Mouse (Mus musculus) midbrain, embryonic 11.5 days (tissue): ENCODE results near the gene Impdh1. TPM values are rescaled to one million over a fixed set of nuclear protein-coding genes. Genes with fewer than 3 reads are reported as not detected.

Experiments
- ATAC-seq: fragments of 200-750 bp; cut with Nextera tagmentation; 2 replicates; pipeline ENCODE4 v1.8.0; 2017; ENCODE audit warnings: moderate TSS enrichment, moderate library complexity; ENCODE audit not compliant: low FRiP score
- DNase-seq: peaks from one replicate; pipeline ENCODE4 v3.0.0; 2015; ENCODE audit warnings: low spot score; ENCODE audit errors: missing footprints
- H3K27ac ChIP-seq: fragments of 300-500 bp; sonication (generic); 2 replicates; pipeline ENCODE4 v1.5.1; 2014; ENCODE audit warnings: low read depth, low read length
- H3K27me3 ChIP-seq: fragments of 300-500 bp; sonication (generic); 2 replicates; pipeline ENCODE4 v1.6.1; 2014; ENCODE audit warnings: mild to moderate bottlenecking, low read length, moderate library complexity, mixed read lengths; ENCODE audit not compliant: control insufficient read depth, insufficient read depth
- H3K36me3 ChIP-seq: fragments of 300-500 bp; sonication (generic); 2 replicates; pipeline ENCODE4 v1.6.1; 2014; ENCODE audit warnings: mild to moderate bottlenecking, low read length, moderate library complexity, mixed read lengths; ENCODE audit not compliant: control insufficient read depth, insufficient read depth
- H3K4me1 ChIP-seq: fragments of 300-500 bp; sonication (generic); 2 replicates; pipeline ENCODE4 v1.6.1; 2014; ENCODE audit warnings: low read length; ENCODE audit not compliant: control insufficient read depth, insufficient read depth
- H3K4me2 ChIP-seq: fragments of 300-500 bp; sonication (generic); 2 replicates; pipeline ENCODE4 v1.6.1; 2014; ENCODE audit warnings: mild to moderate bottlenecking, moderate library complexity
- H3K4me3 ChIP-seq: fragments of 300-500 bp; sonication (generic); 2 replicates; pipeline ENCODE4 v1.5.1; 2014; ENCODE audit warnings: low read depth, low read length
- H3K9ac ChIP-seq: fragments of 300-500 bp; sonication (generic); 2 replicates; pipeline ENCODE4 v1.6.1; 2014; ENCODE audit warnings: low read length
- H3K9me3 ChIP-seq: fragments of 300-500 bp; sonication (generic); 2 replicates; pipeline ENCODE4 v1.6.1; 2016; ENCODE audit warnings: low read length; ENCODE audit not compliant: control insufficient read depth
- WGBS: fragments of 180-500 bp; shearing (Covaris S2); extraction: QIAGEN DNeasy Blood & Tissue Kit; methylation state at CpG from one replicate; pipeline ENCODE4 v1.1.7; 2014; 5-methylcytosine and 5-hydroxymethylcytosine counted together
- polyA plus RNA-seq: library from polyadenylated mRNA; unstranded; fragments of >200 nt; fragmentation: Nextera tagmentation; extraction: Ambion mirVana; gene quantifications from 2 replicates; pipeline ENCODE4 v1.2.1, GENCODE M21; 2014

Impdh1 gene
- polyA plus RNA-seq, result 36.9 and 42.0 TPM in 2 replicates

DNA sequence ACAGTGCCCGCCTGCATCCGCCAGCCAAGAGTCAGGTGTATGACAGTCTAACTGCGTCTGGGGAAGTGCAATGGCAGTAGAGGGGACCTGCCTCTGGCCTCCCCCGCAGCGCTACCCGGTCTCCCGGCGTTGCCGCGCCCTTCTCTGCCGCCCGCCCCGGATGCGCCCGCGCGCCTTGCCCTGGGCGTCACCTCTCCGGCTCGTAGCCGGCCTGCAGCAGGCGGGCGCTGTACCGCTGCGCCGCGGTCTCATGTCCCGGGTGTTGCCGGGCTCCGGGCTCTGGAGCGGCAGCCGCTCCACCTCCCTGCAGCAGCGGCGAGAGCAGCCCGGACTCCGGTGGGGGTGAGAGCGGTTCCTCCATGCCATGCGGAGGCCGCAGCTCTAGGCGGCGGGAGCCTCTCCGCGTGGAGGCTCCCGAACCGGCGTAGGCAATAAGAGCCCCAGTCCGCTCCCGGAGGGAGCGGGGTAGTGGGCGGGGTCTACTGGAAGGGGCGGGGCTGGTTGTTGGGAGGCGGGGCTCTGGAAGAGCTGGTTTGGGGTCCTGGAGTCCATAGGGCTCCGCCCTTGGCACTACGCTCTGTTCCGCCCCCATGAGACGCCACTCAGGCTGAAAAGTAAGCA, at the start of gene Impdh1:
Gene Impdh1 (minus strand): TSS at position 484 of the 621 bp plus-strand sequence.
- H3K4me2 ChIP-seq, result peak within 1 kb of the TSS; percentile 98
- peaks cover 31% of the 10 kb centered on the region for H3K4me1 ChIP-seq
- no peak within 1 kb of the TSS for H3K27ac ChIP-seq
- peak within 1 kb of the TSS; percentile 74 for H3K9ac ChIP-seq
- no peaks in the 10 kb centered on the region for H3K36me3 ChIP-seq
- no peaks in the 10 kb centered on the region for H3K9me3 ChIP-seq
- ATAC-seq (peak; percentile 75), DNase-seq (peak; percentile 99)
- under 1% methylated on average over 56 of the region's 56 CpGs for WGBS
- peak within 1 kb of the TSS; percentile 62 for H3K4me3 ChIP-seq
- peaks cover 10% of the 10 kb centered on the region for H3K27me3 ChIP-seq

DNA sequence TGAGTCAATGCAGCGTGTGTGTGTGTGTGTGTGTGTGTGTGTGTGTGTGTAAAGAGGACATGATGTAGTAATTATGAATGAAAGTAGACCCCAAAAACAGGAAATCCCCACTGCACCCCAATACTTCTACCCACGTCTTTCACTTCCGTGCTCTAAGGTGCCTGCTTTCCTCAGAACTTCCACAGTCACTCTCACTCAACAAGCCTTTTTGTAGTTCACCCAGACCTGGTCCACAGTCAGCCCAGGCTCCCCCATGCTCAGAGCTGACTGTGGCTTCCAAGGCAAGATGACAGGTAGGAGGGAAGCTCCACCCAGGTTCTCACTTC, 48.3 kb upstream of the Impdh1 start:
- WGBS, result 82% methylated on average over 3 of the region's 3 CpGs
- peaks cover 3% of the 10 kb centered on the region; the same call in 1 of the 2 replicates for H3K4me1 ChIP-seq
- H3K27ac ChIP-seq, result no peak overlapping the region
- no peaks in the 10 kb centered on the region for H3K36me3 ChIP-seq
- H3K9me3 ChIP-seq, result no peaks in the 10 kb centered on the region
- H3K4me3 ChIP-seq, result no peak overlapping the region
- no peak for DNase-seq
- no peak overlapping the region for H3K9ac ChIP-seq
- no peak for ATAC-seq
- no peaks in the 10 kb centered on the region for H3K27me3 ChIP-seq
- H3K4me2 ChIP-seq, result no peak overlapping the region

DNA sequence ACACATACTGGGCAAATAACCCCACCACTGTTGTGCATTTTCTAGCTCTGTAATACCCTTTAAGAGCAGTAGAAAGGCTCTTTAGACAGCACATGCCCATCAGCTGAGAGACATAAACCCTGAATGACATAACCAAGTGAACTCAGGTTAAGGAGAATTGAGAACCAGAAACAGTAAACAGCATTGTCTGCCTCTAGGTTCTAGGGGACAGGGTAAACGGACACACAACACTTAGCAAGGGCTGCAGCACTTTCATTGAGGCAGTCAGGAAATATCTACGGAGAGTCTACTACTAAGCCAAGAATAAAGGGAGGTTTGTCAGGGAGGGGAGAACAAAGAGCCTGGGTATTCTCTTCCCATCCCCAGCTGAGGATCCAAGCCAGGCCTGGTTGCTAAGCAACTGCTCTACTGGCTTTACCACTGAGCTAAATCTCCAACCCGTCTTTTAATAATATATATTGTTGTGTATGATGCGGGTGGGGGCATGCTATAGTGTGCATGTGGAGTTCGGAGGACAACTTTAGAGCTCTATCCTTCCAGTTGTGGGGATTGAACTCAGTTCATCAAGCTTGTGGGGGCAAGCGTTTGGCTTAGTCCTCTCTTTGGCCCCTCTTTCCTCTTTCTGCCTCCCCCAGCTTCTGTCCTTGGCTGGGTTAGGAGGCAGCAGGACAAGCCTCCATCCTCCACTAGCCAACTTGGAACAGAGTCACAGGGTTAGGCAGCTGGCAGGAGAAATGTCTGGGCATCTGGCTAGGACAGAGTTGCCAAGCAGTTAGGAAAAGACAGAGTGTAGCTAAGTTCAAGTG, 47.7 kb upstream of the Impdh1 start:
- DNase-seq, result peak; percentile 89
- no peak overlapping the region for H3K9ac ChIP-seq
- ATAC-seq, result peak; percentile 61; the same call in 1 of the 2 replicates
- H3K27ac ChIP-seq, result no peak overlapping the region
- no peaks in the 10 kb centered on the region for H3K36me3 ChIP-seq
- no peaks in the 10 kb centered on the region for H3K9me3 ChIP-seq
- H3K27me3 ChIP-seq, result no peaks in the 10 kb centered on the region
- WGBS, result 40% methylated on average over 6 of the region's 6 CpGs
- H3K4me3 ChIP-seq, result no peak overlapping the region
- no peak overlapping the region for H3K4me2 ChIP-seq
- H3K4me1 ChIP-seq, result peaks cover 3% of the 10 kb centered on the region; the same call in 1 of the 2 replicates

DNA sequence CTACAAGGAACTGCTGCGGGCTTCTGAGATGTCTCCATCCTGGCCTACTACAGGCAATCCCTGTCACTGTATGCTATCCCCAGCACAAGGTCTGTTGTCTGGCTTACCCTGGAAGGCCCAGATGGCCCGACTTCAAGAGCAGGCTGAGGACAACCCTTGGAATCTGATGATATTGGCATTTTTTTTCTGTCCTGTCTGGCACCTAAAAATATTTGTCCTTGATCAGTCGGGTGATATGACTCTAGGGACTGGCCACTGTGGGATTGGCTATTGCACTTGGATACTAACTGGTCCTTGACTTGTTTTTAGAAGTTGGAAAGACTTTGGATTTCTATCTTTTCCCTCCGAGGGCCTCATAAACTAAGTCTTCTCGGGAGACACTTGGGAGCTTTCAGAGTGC, 45.7 kb upstream of the Impdh1 start:
- no peak for ATAC-seq
- Histone ChIP-seq H3K27ac (no peak overlapping the region), H3K4me1 (peaks cover 3% of the 10 kb centered on the region; the same call in 1 of the 2 replicates), H3K36me3 (no peaks in the 10 kb centered on the region), H3K4me2 (no peak overlapping the region), H3K9ac (no peak overlapping the region), H3K27me3 (no peaks in the 10 kb centered on the region), H3K4me3 (no peak overlapping the region), H3K9me3 (no peaks in the 10 kb centered on the region)
- no peak for DNase-seq
- 87% methylated on average over 5 of the region's 5 CpGs for WGBS

DNA sequence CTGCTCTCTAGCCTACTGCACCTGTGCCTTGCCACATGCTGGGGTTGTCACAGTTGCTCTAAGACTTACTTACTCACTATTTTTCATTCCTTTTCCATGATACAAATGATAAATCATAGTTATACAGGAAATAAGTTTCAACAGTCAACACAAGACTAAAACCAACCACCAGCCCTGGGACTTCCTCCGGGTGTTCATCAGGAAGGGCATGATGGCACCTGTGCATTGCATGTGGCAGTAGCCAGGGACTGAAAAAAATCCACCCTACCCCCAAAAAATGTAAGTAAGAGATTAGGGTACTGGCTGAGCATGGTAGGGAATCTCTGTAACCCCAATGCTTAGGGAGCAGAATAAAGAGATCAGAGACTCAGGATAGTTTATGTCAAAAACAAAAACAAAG, 43.3 kb upstream of the Impdh1 start:
- Histone ChIP-seq H3K4me3 (no peak overlapping the region), H3K9ac (no peak overlapping the region), H3K36me3 (no peaks in the 10 kb centered on the region), H3K27me3 (no peaks in the 10 kb centered on the region), H3K27ac (no peak overlapping the region), H3K9me3 (no peaks in the 10 kb centered on the region), H3K4me1 (peaks cover 3% of the 10 kb centered on the region; the same call in 1 of the 2 replicates), H3K4me2 (no peak overlapping the region)
- 90% methylated on average over 1 of the region's 1 CpGs for WGBS
- ATAC-seq (no peak), DNase-seq (no peak)

DNA sequence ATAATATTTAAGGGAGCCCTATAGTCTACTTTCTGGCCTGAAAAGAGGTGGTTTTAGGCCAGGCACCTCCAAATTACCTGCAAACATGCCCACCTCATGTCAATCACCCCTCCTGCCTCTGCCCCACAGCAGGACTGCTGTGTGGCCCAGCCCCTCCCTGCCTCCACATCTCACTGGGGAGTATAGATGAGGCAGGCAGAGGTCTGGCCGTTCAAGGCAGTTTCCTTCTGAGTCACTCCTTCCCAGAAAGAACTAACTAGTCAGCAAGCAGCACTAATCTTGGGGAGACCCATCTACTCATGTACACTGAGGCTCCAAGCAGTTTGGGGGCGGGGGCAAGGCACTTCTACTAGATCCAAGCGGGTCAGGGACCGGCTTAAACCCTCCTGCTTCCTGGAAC, 30.9 kb upstream of the Impdh1 start:
- H3K4me1 ChIP-seq, result no peaks in the 10 kb centered on the region
- DNase-seq, result no peak
- no peaks in the 10 kb centered on the region for H3K9me3 ChIP-seq
- no peak overlapping the region for H3K27ac ChIP-seq
- no peaks in the 10 kb centered on the region for H3K27me3 ChIP-seq
- 48% methylated on average over 4 of the region's 4 CpGs for WGBS
- no peak for ATAC-seq
- H3K4me2 ChIP-seq, result no peak overlapping the region
- no peaks in the 10 kb centered on the region for H3K36me3 ChIP-seq
- H3K9ac ChIP-seq, result no peak overlapping the region
- H3K4me3 ChIP-seq, result no peak overlapping the region

DNA sequence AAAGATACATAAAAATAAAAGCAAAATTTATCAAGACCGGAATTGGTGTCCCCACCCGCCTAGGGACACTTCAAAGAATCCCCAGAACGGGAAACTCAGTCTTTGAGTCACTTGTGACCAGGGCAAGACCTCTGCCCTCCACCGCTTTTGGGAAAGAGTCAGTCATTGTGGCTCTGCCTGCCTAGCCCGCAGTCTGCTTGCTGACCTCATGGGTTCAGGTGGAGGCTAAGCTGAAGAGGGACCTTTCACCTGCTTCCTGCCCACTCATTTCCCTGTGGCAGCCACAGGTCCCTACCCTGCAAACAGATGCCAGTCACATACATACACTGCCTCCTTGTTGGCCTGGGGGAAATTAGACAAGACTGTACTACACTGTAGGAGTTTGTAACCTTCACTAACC, 30.4 kb upstream of the Impdh1 start:
- no peak for DNase-seq
- no peaks in the 10 kb centered on the region for H3K4me1 ChIP-seq
- no peaks in the 10 kb centered on the region for H3K9me3 ChIP-seq
- H3K9ac ChIP-seq, result no peak overlapping the region
- no peak overlapping the region for H3K4me2 ChIP-seq
- H3K27ac ChIP-seq, result no peak overlapping the region
- 57% methylated on average over 5 of the region's 5 CpGs for WGBS
- no peak for ATAC-seq
- no peaks in the 10 kb centered on the region for H3K27me3 ChIP-seq
- no peak overlapping the region for H3K4me3 ChIP-seq
- no peaks in the 10 kb centered on the region for H3K36me3 ChIP-seq

DNA sequence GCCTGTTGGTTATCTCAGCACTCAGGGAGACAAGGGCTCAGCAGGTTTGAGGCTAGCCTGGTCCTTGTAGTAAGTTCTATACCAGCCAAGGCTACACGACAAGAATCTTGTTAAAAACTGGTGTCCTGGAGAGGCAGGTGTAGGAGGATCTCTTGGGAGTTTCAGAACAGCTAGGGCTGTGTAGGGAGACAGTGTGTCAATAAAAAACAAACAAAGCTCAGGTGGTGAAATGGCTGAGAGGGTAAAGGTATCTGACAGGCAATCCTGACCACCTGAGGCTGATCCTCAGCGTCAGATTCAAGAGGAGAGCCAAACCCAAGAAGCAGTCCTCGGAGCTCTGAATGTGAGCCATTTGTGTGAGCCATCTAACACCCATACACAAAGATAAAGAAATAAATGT, 30.0 kb upstream of the Impdh1 start:
- Histone ChIP-seq H3K4me3 (no peak overlapping the region), H3K9me3 (no peaks in the 10 kb centered on the region), H3K27me3 (no peaks in the 10 kb centered on the region), H3K4me2 (no peak overlapping the region), H3K4me1 (no peaks in the 10 kb centered on the region), H3K36me3 (no peaks in the 10 kb centered on the region), H3K9ac (no peak overlapping the region), H3K27ac (no peak overlapping the region)
- WGBS, result 79% methylated on average over 3 of the region's 3 CpGs
- DNase-seq, result no peak
- no peak for ATAC-seq

DNA sequence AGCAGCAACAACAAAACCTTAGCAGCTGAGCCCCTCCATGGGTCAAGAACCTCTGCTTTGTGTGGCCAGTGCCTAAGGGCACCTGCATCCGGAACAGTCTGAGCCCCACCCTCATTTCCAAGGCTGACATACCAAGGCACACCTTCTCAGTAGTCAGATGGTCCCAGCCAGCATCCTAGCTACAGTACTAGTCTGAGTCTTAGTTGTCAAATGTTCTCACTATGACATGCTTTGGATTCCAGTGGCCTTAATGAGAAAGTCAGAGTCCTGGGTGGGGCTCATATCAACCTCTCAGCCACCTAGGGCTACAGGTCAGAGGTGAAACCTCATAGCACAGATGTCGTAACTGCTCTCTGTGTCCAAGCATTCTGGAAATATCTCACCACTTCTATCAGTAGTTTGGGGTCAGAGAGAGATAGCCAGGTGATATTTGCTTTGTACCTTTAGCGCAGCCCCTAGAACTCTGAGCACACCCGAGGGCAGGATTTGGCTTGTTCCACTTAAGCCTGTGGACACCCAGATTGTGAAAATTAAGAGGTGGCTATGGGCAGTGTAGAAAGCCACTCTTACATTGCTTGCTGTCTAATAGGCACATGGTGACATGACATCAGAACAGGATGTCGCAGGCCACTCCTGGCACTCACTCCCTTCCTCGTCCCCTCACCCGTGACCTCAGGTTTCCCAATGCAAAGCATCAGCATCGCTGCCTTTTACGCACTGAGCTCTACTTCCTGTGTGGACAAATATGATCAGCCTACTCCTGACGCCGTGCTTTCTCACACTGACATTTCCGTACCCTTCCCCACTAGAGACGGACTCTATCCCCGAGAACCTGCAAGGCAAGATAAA, 29.3 kb upstream of the Impdh1 start:
- Histone ChIP-seq H3K4me3 (no peak overlapping the region), H3K9me3 (no peaks in the 10 kb centered on the region), H3K9ac (no peak overlapping the region), H3K4me1 (no peaks in the 10 kb centered on the region), H3K4me2 (no peak overlapping the region), H3K27ac (no peak overlapping the region), H3K27me3 (no peaks in the 10 kb centered on the region), H3K36me3 (no peaks in the 10 kb centered on the region)
- ATAC-seq, result no peak
- DNase-seq, result no peak
- 80% methylated on average over 14 of the region's 14 CpGs for WGBS
